Mouse (Mus musculus): ENCODE data around the gene Tmem209. TPM values are rescaled to one million over a fixed set of nuclear protein-coding genes. Genes with fewer than 3 reads are reported as not detected.
A peak's percentile ranks its signal among the peaks of the same experiment; 100 is the strongest.

Gene Tmem209
- polyA plus RNA-seq, 1 experiment from 2014 or later: 12.6 TPM

- H3K4me2 ChIP-seq (ENCODE audit: low read depth, low read length): peak overlapping the region; percentile 46; the same call in 1 of the 2 replicates
- H3K4me3 ChIP-seq (ENCODE audit: low read depth, low read length): no peak overlapping the region
- TF ChIP-seq EP300 (IDR thresholded peaks at IDR 0.05; ENCODE audit: low read depth) (no peak), CTCF (IDR thresholded peaks at IDR 0.05; ENCODE audit: low read depth) (no peak)
- 0 out of 2 replicates have a peak, but pooled peaks cover 4% of the 10 kb centered on the region for H3K4me1 ChIP-seq (ENCODE audit: insufficient read depth)
- no peaks in the 10 kb centered on the region for H3K9me3 ChIP-seq (ENCODE audit: low read length)
- 49% methylated on average over 6 of the region's 6 CpGs for WGBS (ENCODE audit: insufficient replicate concordance)
- no peak overlapping the region for H3K9ac ChIP-seq (replicated peaks)
- H3K27ac ChIP-seq (ENCODE audit: low read depth): no peak overlapping the region
- DNase-seq (no peak), ATAC-seq (no peak)
- no peaks in the 10 kb centered on the region for H3K36me3 ChIP-seq (replicated peaks; ENCODE audit: insufficient read depth, low read length)
- 0 out of 2 replicates have a peak, but pooled peaks cover 3% of the 10 kb centered on the region for H3K27me3 ChIP-seq (ENCODE audit: insufficient read depth, low read length)
These were observed 43.0 kb upstream of the Tmem209 start for GRCm38 (mm10) chr6:30552628-30553027.

GRCm38 (mm10) chr6:30551644-30552580 is 42.3 kb upstream of the Tmem209 start:
- DNase-seq (no peak), ATAC-seq (no peak)
- H3K4me2 ChIP-seq (ENCODE audit: low read depth, low read length): peak overlapping the region; percentile 46
- 0 out of 2 replicates have a peak, but pooled peaks have one; percentile 7 for TF ChIP-seq CTCF (IDR thresholded peaks at IDR 0.05; ENCODE audit: low read depth)
- no peak for TF ChIP-seq EP300 (IDR thresholded peaks at IDR 0.05; ENCODE audit: low read depth)
- H3K4me3 ChIP-seq (ENCODE audit: low read depth, low read length): no peak overlapping the region
- 0 out of 2 replicates have a peak, but pooled peaks cover 4% of the 10 kb centered on the region for H3K4me1 ChIP-seq (ENCODE audit: insufficient read depth)
- no peaks in the 10 kb centered on the region for H3K9me3 ChIP-seq (ENCODE audit: low read length)
- no peak overlapping the region for H3K27ac ChIP-seq (ENCODE audit: low read depth)
- H3K36me3 ChIP-seq (replicated peaks; ENCODE audit: insufficient read depth, low read length): no peaks in the 10 kb centered on the region
- H3K27me3 ChIP-seq (ENCODE audit: insufficient read depth, low read length): 0 out of 2 replicates have a peak, but pooled peaks cover 3% of the 10 kb centered on the region
- no peak overlapping the region for H3K9ac ChIP-seq (replicated peaks)
- WGBS (ENCODE audit: insufficient replicate concordance): 26% methylated on average over 23 of the region's 23 CpGs

GRCm38 (mm10) chr6:30551193-30551515 is 41.6 kb upstream of the Tmem209 start:
- no peak for TF ChIP-seq EP300 (IDR thresholded peaks at IDR 0.05; ENCODE audit: low read depth)
- TF ChIP-seq CTCF (IDR thresholded peaks at IDR 0.05; ENCODE audit: low read depth): no peak
- Histone ChIP-seq H3K27me3 (ENCODE audit: insufficient read depth, low read length) (0 out of 2 replicates have a peak, but pooled peaks cover 3% of the 10 kb centered on the region), H3K36me3 (replicated peaks; ENCODE audit: insufficient read depth, low read length) (no peaks in the 10 kb centered on the region), H3K9me3 (ENCODE audit: low read length) (no peaks in the 10 kb centered on the region), H3K27ac (ENCODE audit: low read depth) (no peak overlapping the region), H3K4me3 (ENCODE audit: low read depth, low read length) (no peak overlapping the region), H3K4me1 (ENCODE audit: insufficient read depth) (0 out of 2 replicates have a peak, but pooled peaks cover 4% of the 10 kb centered on the region), H3K9ac (replicated peaks) (no peak overlapping the region), H3K4me2 (ENCODE audit: low read depth, low read length) (no peak overlapping the region)
- no peak for ATAC-seq
- DNase-seq: no peak

GRCm38 (mm10) chr6:30550496-30551192 is 41.1 kb upstream of the Tmem209 start:
- no peak overlapping the region for H3K4me2 ChIP-seq (ENCODE audit: low read depth, low read length)
- H3K9me3 ChIP-seq (ENCODE audit: low read length): no peaks in the 10 kb centered on the region
- 0 out of 2 replicates have a peak, but pooled peaks cover 3% of the 10 kb centered on the region for H3K27me3 ChIP-seq (ENCODE audit: insufficient read depth, low read length)
- no peak overlapping the region for H3K4me3 ChIP-seq (ENCODE audit: low read depth, low read length)
- no peaks in the 10 kb centered on the region for H3K36me3 ChIP-seq (replicated peaks; ENCODE audit: insufficient read depth, low read length)
- no peak for TF ChIP-seq CTCF (IDR thresholded peaks at IDR 0.05; ENCODE audit: low read depth)
- no peak for TF ChIP-seq EP300 (IDR thresholded peaks at IDR 0.05; ENCODE audit: low read depth)
- no peak for ATAC-seq
- H3K9ac ChIP-seq (replicated peaks): no peak overlapping the region
- no peak for DNase-seq
- no peak overlapping the region for H3K27ac ChIP-seq (ENCODE audit: low read depth)
- WGBS (ENCODE audit: insufficient replicate concordance): 61% methylated on average over 7 of the region's 7 CpGs
- 0 out of 2 replicates have a peak, but pooled peaks cover 4% of the 10 kb centered on the region for H3K4me1 ChIP-seq (ENCODE audit: insufficient read depth)

GRCm38 (mm10) chr6:30549231-30549761 is 39.7 kb upstream of the Tmem209 start:
- TF ChIP-seq CTCF (IDR thresholded peaks at IDR 0.05; ENCODE audit: low read depth) (no peak), EP300 (IDR thresholded peaks at IDR 0.05; ENCODE audit: low read depth) (no peak)
- ATAC-seq (no peak), DNase-seq (no peak)
- Histone ChIP-seq H3K27ac (ENCODE audit: low read depth) (no peak overlapping the region), H3K4me1 (ENCODE audit: insufficient read depth) (0 out of 2 replicates have a peak, but pooled peaks cover 4% of the 10 kb centered on the region), H3K9me3 (ENCODE audit: low read length) (no peaks in the 10 kb centered on the region), H3K9ac (replicated peaks) (no peak overlapping the region), H3K4me3 (ENCODE audit: low read depth, low read length) (no peak overlapping the region), H3K4me2 (ENCODE audit: low read depth, low read length) (peak overlapping the region; percentile 6), H3K27me3 (ENCODE audit: insufficient read depth, low read length) (0 out of 2 replicates have a peak, but pooled peaks cover 3% of the 10 kb centered on the region), H3K36me3 (replicated peaks; ENCODE audit: insufficient read depth, low read length) (no peaks in the 10 kb centered on the region)
- 15% methylated on average over 15 of the region's 15 CpGs for WGBS (ENCODE audit: insufficient replicate concordance)
